Comparison of ENCODE assay signal across 8 mouse cellular contexts in genomic region chr11:69419813-69420553, GRCm38 (mm10). TPM values are rescaled to one million over a fixed set of nuclear protein-coding genes. Genes with fewer than 3 reads are reported as not detected.
A peak's percentile ranks its signal among the peaks of the same experiment; 100 is the strongest.
DNase-seq lines count a peak whose midpoint lies in the region; ATAC-seq and TF ChIP-seq lines count a peak whose summit lies in the region.

No protein-coding gene starts in this region.

- peak overlapping the region; percentile 81 for H3K4me3 ChIP-seq in forebrain, embryonic 11.5 days (ENCODE audit: low read depth, low read length)
- H3K4me3 ChIP-seq in hindbrain, embryonic 14.5 days (replicated peaks; ENCODE audit: low read length): peak overlapping the region; percentile 65
- peak overlapping the region; percentile 59 for H3K4me3 ChIP-seq in liver, adult 2 months (ENCODE audit: insufficient read depth, low read depth, low read length)
- H3K4me3 ChIP-seq in midbrain, postnatal 0 days (ENCODE audit: low read depth, low read length): peak overlapping the region; percentile 71

- 1% methylated on average over 31 of the region's 31 CpGs for WGBS in forebrain, embryonic 11.5 days
- WGBS in hindbrain, embryonic 14.5 days: 2% methylated on average over 31 of the region's 31 CpGs
- WGBS in liver, adult 2 months: under 1% methylated on average over 31 of the region's 31 CpGs
- WGBS in midbrain, postnatal 0 days: 0% methylated on average over 26 of the region's 31 CpGs

- H3K36me3 ChIP-seq in forebrain, embryonic 11.5 days (ENCODE audit: control insufficient read depth, insufficient read depth, low read length): no peaks in the 10 kb centered on the region
- H3K36me3 ChIP-seq in hindbrain, embryonic 14.5 days (replicated peaks; ENCODE audit: control insufficient read depth, insufficient read depth): no peaks in the 10 kb centered on the region
- no peaks in the 10 kb centered on the region for H3K36me3 ChIP-seq in liver, adult 2 months (ENCODE audit: control insufficient read depth, insufficient read depth, low read length)
- no peaks in the 10 kb centered on the region for H3K36me3 ChIP-seq in midbrain, postnatal 0 days (ENCODE audit: insufficient read depth, low read length)

- H3K9me3 ChIP-seq in forebrain, embryonic 11.5 days (ENCODE audit: control insufficient read depth, low read length): no peaks in the 10 kb centered on the region
- H3K9me3 ChIP-seq in hindbrain, embryonic 14.5 days (ENCODE audit: control insufficient read depth, low read length): no peaks in the 10 kb centered on the region
- H3K9me3 ChIP-seq in midbrain, postnatal 0 days (ENCODE audit: low read length): no peaks in the 10 kb centered on the region

- TF ChIP-seq CTCF in liver, adult 2 months (IDR thresholded peaks at IDR 0.05; ENCODE audit: low read depth, low read length): no peak
- TF ChIP-seq CTCF in midbrain, postnatal 0 days (IDR thresholded peaks at IDR 0.05): no peak

- no peak for ATAC-seq in forebrain, embryonic 11.5 days (replicated peaks; ENCODE audit: low FRiP score)
- no peak for ATAC-seq in hindbrain, embryonic 14.5 days (ENCODE audit: low FRiP score)
- no peak for ATAC-seq in midbrain, postnatal 0 days (ENCODE audit: low FRiP score)
- no peak for ATAC-seq in granulocyte monocyte progenitor cell, adult 5-6 weeks (replicated peaks; ENCODE audit: poor library complexity, severe bottlenecking)

- H3K27me3 ChIP-seq in forebrain, embryonic 11.5 days (ENCODE audit: control insufficient read depth, insufficient read depth, low read length): peaks cover 17% of the 10 kb centered on the region
- H3K27me3 ChIP-seq in hindbrain, embryonic 14.5 days (ENCODE audit: control insufficient read depth, insufficient read depth, low read length): peaks cover 30% of the 10 kb centered on the region
- H3K27me3 ChIP-seq in liver, adult 2 months (ENCODE audit: control insufficient read depth, insufficient read depth, low read length): no peaks in the 10 kb centered on the region
- H3K27me3 ChIP-seq in midbrain, postnatal 0 days (ENCODE audit: insufficient read depth, low read length): peaks cover 20% of the 10 kb centered on the region

- peak overlapping the region; percentile 99 for H3K4me2 ChIP-seq in forebrain, embryonic 11.5 days (ENCODE audit: low read depth, low read length, severe bottlenecking)
- H3K4me2 ChIP-seq in hindbrain, embryonic 14.5 days (replicated peaks): peak overlapping the region; percentile 99
- peak overlapping the region; percentile 94 for H3K4me2 ChIP-seq in midbrain, postnatal 0 days (ENCODE audit: low read depth, low read length, poor library complexity, severe bottlenecking)

- peak overlapping the region; percentile 35; the same call in 1 of the 2 replicates for H3K9ac ChIP-seq in forebrain, embryonic 11.5 days (ENCODE audit: low read length)
- peak overlapping the region; percentile 39 for H3K9ac ChIP-seq in hindbrain, embryonic 14.5 days
- H3K9ac ChIP-seq in liver, adult 2 months (ENCODE audit: low read depth, low read length): peak overlapping the region; percentile 63
- 0 out of 2 replicates have a peak overlapping the region, but pooled peaks have one; percentile 19 for H3K9ac ChIP-seq in midbrain, postnatal 0 days (replicated peaks; ENCODE audit: low read length, poor library complexity, severe bottlenecking)

- peak; percentile 36 for DNase-seq in ES-CJ7 (ENCODE audit: low read depth, low spot score)
- peak; percentile 71 for DNase-seq in adrenal gland, postnatal 14 days
- DNase-seq in forebrain, embryonic 11.5 days (ENCODE audit: low spot score): peak; percentile 74
- no peak for DNase-seq in hindbrain, embryonic 14.5 days (ENCODE audit: low spot score)
- DNase-seq in liver, adult 2 months (ENCODE audit: extremely low read depth, low read depth, low spot score): no peak
- DNase-seq in midbrain, postnatal 0 days (ENCODE audit: low spot score): no peak
- DNase-seq in layer of hippocampus, adult 11-12 months (ENCODE audit: low spot score): no peak

- H3K27ac ChIP-seq in forebrain, embryonic 11.5 days (ENCODE audit: low read depth, low read length): peak overlapping the region; percentile 100; the same call in 1 of the 2 replicates
- peak overlapping the region; percentile 17; the same call in 1 of the 2 replicates for H3K27ac ChIP-seq in hindbrain, embryonic 14.5 days
- H3K27ac ChIP-seq in liver, adult 2 months (replicated peaks; ENCODE audit: insufficient read depth, low read depth, low read length): peak overlapping the region; percentile 45
- H3K27ac ChIP-seq in midbrain, postnatal 0 days (ENCODE audit: low read depth, low read length): 0 out of 2 replicates have a peak overlapping the region, but pooled peaks have one; percentile 57

- no peak for TF ChIP-seq POLR2A in liver, adult 2 months (IDR thresholded peaks at IDR 0.05; ENCODE audit: extremely low read depth, insufficient read depth, low read length)

- no peaks in the 10 kb centered on the region for H3K79me2 ChIP-seq in liver, adult 2 months (ENCODE audit: control insufficient read depth, insufficient read depth, low read length)

- H3K4me1 ChIP-seq in forebrain, embryonic 11.5 days (replicated peaks; ENCODE audit: control insufficient read depth, insufficient read depth, low read length): peaks cover 21% of the 10 kb centered on the region
- H3K4me1 ChIP-seq in hindbrain, embryonic 14.5 days (replicated peaks; ENCODE audit: control insufficient read depth, insufficient read depth, low read length): peaks cover 31% of the 10 kb centered on the region
- peaks cover 11% of the 10 kb centered on the region for H3K4me1 ChIP-seq in liver, adult 2 months (ENCODE audit: control insufficient read depth, insufficient read depth, low read length)
- peaks cover 6% of the 10 kb centered on the region; the same call in 1 of the 2 replicates for H3K4me1 ChIP-seq in midbrain, postnatal 0 days (ENCODE audit: insufficient read depth, low read length)

RNA-seq across cellular contexts. Expression of gene Kdm6b, which starts 6.5 kb away (rescaled TPM):
- 53.7 and 61.3 TPM in 2 replicates for total RNA-seq in adrenal gland, postnatal 14 days (2021)
- polyA plus RNA-seq in forebrain, embryonic 11.5 days (2014; fragmentation: Nextera tagmentation; extraction: Ambion mirVana): 40.9 and 41.0 TPM in 2 replicates
- 26.8 and 33.0 TPM in 2 replicates for polyA plus RNA-seq in hindbrain, embryonic 14.5 days (2014; fragmentation: Nextera tagmentation; extraction: Ambion mirVana)
- 1.6 and 2.3 TPM in 2 replicates for total RNA-seq in liver, adult 2 months (2014; rRNA removed)
- 4.2 and 4.6 TPM in 2 replicates for polyA plus RNA-seq in liver, adult 2 months (2012; rRNA removed)
- total RNA-seq in midbrain, postnatal 0 days (2014; rRNA removed): 12.1 and 14.5 TPM in 2 replicates
- polyA plus RNA-seq in midbrain, postnatal 0 days (2015; fragmentation: Nextera tagmentation; extraction: Ambion mirVana): 18.9 and 22.7 TPM in 2 replicates
- total RNA-seq in granulocyte monocyte progenitor cell, adult 5-6 weeks (2014; fragmentation: Nextera tagmentation): 12.1 and 14.4 TPM in 2 replicates
- total RNA-seq in granulocyte monocyte progenitor cell, adult 5-6 weeks (2017): 0.99 and 2.8 TPM in 2 replicates

RNA-seq across cellular contexts. Expression of gene Tmem88, which starts 21.9 kb away (rescaled TPM):
- total RNA-seq in adrenal gland, postnatal 14 days (2021): 29.5 and 30.2 TPM in 2 replicates
- 15.6 and 18.5 TPM in 2 replicates for polyA plus RNA-seq in forebrain, embryonic 11.5 days (2014; fragmentation: Nextera tagmentation; extraction: Ambion mirVana)
- 5.4 and 7.7 TPM in 2 replicates for polyA plus RNA-seq in hindbrain, embryonic 14.5 days (2014; fragmentation: Nextera tagmentation; extraction: Ambion mirVana)
- total RNA-seq in liver, adult 2 months (2014; rRNA removed): 1.3 and 1.7 TPM in 2 replicates
- polyA plus RNA-seq in liver, adult 2 months (2012; rRNA removed): 6.7 and 8.5 TPM in 2 replicates
- 4.4 and 5.7 TPM in 2 replicates for total RNA-seq in midbrain, postnatal 0 days (2014; rRNA removed)
- 5.8 and 6.3 TPM in 2 replicates for polyA plus RNA-seq in midbrain, postnatal 0 days (2015; fragmentation: Nextera tagmentation; extraction: Ambion mirVana)
- not detected in 2 replicates for total RNA-seq in granulocyte monocyte progenitor cell, adult 5-6 weeks (2014; fragmentation: Nextera tagmentation)
- total RNA-seq in granulocyte monocyte progenitor cell, adult 5-6 weeks (2017): 0.56 TPM in 1 of 2 replicates, not detected in the other

RNA-seq across cellular contexts. Expression of gene Cyb5d1, which starts 24.6 kb away (rescaled TPM):
- 34.2 and 42.6 TPM in 2 replicates for total RNA-seq in adrenal gland, postnatal 14 days (2021)
- polyA plus RNA-seq in forebrain, embryonic 11.5 days (2014; fragmentation: Nextera tagmentation; extraction: Ambion mirVana): 43.7 and 44.4 TPM in 2 replicates
- 23.9 and 26.7 TPM in 2 replicates for polyA plus RNA-seq in hindbrain, embryonic 14.5 days (2014; fragmentation: Nextera tagmentation; extraction: Ambion mirVana)
- total RNA-seq in liver, adult 2 months (2014; rRNA removed): 33.9 and 40.7 TPM in 2 replicates
- 21.1 and 22.1 TPM in 2 replicates for polyA plus RNA-seq in liver, adult 2 months (2012; rRNA removed)
- 16.5 and 22.6 TPM in 2 replicates for total RNA-seq in midbrain, postnatal 0 days (2014; rRNA removed)
- 18.2 and 18.8 TPM in 2 replicates for polyA plus RNA-seq in midbrain, postnatal 0 days (2015; fragmentation: Nextera tagmentation; extraction: Ambion mirVana)
- total RNA-seq in granulocyte monocyte progenitor cell, adult 5-6 weeks (2014; fragmentation: Nextera tagmentation): 22.8 and 25.2 TPM in 2 replicates
- total RNA-seq in granulocyte monocyte progenitor cell, adult 5-6 weeks (2017): 32.7 and 38.2 TPM in 2 replicates

RNA-seq across cellular contexts. Expression of gene Naa38, which starts 24.7 kb away (rescaled TPM):
- 124 and 137 TPM in 2 replicates for total RNA-seq in adrenal gland, postnatal 14 days (2021)
- polyA plus RNA-seq in forebrain, embryonic 11.5 days (2014; fragmentation: Nextera tagmentation; extraction: Ambion mirVana): 105 and 109 TPM in 2 replicates
- polyA plus RNA-seq in hindbrain, embryonic 14.5 days (2014; fragmentation: Nextera tagmentation; extraction: Ambion mirVana): 117 and 130 TPM in 2 replicates
- 86.6 and 91.5 TPM in 2 replicates for total RNA-seq in liver, adult 2 months (2014; rRNA removed)
- polyA plus RNA-seq in liver, adult 2 months (2012; rRNA removed): 133 and 150 TPM in 2 replicates
- total RNA-seq in midbrain, postnatal 0 days (2014; rRNA removed): 32.6 and 95.9 TPM in 2 replicates
- polyA plus RNA-seq in midbrain, postnatal 0 days (2015; fragmentation: Nextera tagmentation; extraction: Ambion mirVana): 120 and 147 TPM in 2 replicates
- 164 and 170 TPM in 2 replicates for total RNA-seq in granulocyte monocyte progenitor cell, adult 5-6 weeks (2014; fragmentation: Nextera tagmentation)
- total RNA-seq in granulocyte monocyte progenitor cell, adult 5-6 weeks (2017): 112 and 181 TPM in 2 replicates

RNA-seq across cellular contexts. Expression of gene Chd3, which starts 50.8 kb away (rescaled TPM):
- 109 and 118 TPM in 2 replicates for total RNA-seq in adrenal gland, postnatal 14 days (2021)
- polyA plus RNA-seq in forebrain, embryonic 11.5 days (2014; fragmentation: Nextera tagmentation; extraction: Ambion mirVana): 53.0 and 61.4 TPM in 2 replicates
- 67.5 and 76.6 TPM in 2 replicates for polyA plus RNA-seq in hindbrain, embryonic 14.5 days (2014; fragmentation: Nextera tagmentation; extraction: Ambion mirVana)
- 45.2 and 57.5 TPM in 2 replicates for total RNA-seq in liver, adult 2 months (2014; rRNA removed)
- polyA plus RNA-seq in liver, adult 2 months (2012; rRNA removed): 55.2 and 80.2 TPM in 2 replicates
- total RNA-seq in midbrain, postnatal 0 days (2014; rRNA removed): 284 and 298 TPM in 2 replicates
- 51.6 and 58.9 TPM in 2 replicates for polyA plus RNA-seq in midbrain, postnatal 0 days (2015; fragmentation: Nextera tagmentation; extraction: Ambion mirVana)
- total RNA-seq in granulocyte monocyte progenitor cell, adult 5-6 weeks (2014; fragmentation: Nextera tagmentation): 37.0 and 59.8 TPM in 2 replicates
- 26.9 and 37.7 TPM in 2 replicates for total RNA-seq in granulocyte monocyte progenitor cell, adult 5-6 weeks (2017)

Comparison
In these comparisons a context has a peak if more than half of its experiments do, and no peak if none do; other contexts are left out.
1. DNase-seq: peak in ES-CJ7 (single experiment), adrenal gland, postnatal 14 days (single experiment) and forebrain, embryonic 11.5 days (single experiment); none in hindbrain, embryonic 14.5 days (single experiment), liver, adult 2 months (single experiment), midbrain, postnatal 0 days (single experiment) and layer of hippocampus, adult 11-12 months (single experiment).
2. H3K27ac ChIP-seq: peak in every context shown above with its lines; median percentile 100 in forebrain, embryonic 11.5 days; 57 in midbrain, postnatal 0 days; 45 in liver, adult 2 months; 17 in hindbrain, embryonic 14.5 days.
3. Peak in every context shown above with its lines, with median percentiles within 50 percentile points of each other: H3K4me2 ChIP-seq, H3K4me3 ChIP-seq and H3K9ac ChIP-seq.